Mouse (Mus musculus): ENCODE measurements around the gene Gpr45.

DNA sequence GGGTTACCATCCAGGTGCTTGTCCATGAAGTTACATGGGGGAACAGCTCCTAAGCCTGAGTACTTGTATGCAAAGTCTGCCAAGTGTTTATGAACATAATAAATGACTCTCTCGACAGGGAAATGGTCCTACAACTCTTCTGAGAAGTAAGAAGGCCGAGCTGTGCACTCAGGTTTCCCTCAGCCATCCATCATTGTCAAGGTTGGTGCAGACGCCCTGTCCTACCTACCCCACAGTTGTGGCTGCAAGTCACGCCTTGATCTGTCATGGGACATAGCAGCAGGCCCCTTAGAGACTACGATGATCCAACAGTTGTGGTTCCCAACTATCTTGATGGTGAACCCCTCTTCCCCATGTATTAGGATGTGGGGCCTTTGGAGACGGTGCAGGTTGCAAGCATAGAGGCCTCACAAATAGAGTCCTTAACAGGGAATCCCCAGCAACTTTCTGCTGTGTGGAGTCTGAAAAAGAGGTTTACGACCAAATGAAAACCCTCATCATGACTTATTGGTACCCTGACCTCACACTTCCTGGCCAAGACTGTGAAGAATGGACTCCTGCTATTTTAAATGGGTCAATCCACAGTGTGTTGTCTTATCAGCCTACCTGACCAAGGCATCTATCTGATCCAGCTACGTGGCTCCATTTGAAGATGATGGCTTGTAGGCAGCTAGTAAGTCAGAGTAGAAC is 30.6 kb downstream of the Gpr45 start:
- TF ChIP-seq CTCF (IDR thresholded peaks at IDR 0.05; ENCODE audit: low read depth) = no peak
- TF ChIP-seq EP300 (optimal IDR thresholded peaks at IDR 0.05) = no peak
